Mouse (Mus musculus): ENCODE data around the gene Efhd1. TPM values are rescaled to one million over a fixed set of nuclear protein-coding genes. Genes with fewer than 3 reads are reported as not detected.

Efhd1 gene
- total RNA-seq, 1 experiment from 2014 or later = not detected

- no peak for ATAC-seq (replicated peaks; ENCODE audit: low read depth, poor library complexity, severe bottlenecking)
These were observed 36.5 kb downstream of the Efhd1 start for GRCm38 (mm10) chr1:87300360-87301286.

DNA sequence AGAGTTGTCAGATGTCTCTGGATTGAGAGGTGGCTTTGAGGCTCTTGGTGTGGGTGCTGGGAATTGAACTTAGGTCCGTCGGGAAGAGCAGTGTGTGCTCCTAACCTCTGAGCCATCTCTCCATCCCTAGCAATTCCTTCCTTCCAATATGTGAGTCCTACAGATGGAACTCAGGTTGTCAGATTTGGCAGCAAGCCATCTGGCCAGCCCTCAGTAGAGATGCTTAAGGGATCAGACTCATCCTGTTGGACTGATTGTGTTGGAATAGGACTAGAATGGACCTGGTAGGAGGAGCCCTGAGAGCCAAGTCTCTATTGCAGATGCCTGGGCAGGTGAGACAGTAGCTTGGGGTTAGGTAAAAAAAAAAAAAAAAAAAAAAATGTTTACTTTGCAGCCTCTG is 37.8 kb downstream of the Efhd1 start:
- no peak for ATAC-seq (replicated peaks; ENCODE audit: low read depth, poor library complexity, severe bottlenecking)

GRCm38 (mm10) chr1:87308952-87309351 is 44.8 kb downstream of the Efhd1 start:
- no peak for ATAC-seq (replicated peaks; ENCODE audit: low read depth, poor library complexity, severe bottlenecking)

DNA sequence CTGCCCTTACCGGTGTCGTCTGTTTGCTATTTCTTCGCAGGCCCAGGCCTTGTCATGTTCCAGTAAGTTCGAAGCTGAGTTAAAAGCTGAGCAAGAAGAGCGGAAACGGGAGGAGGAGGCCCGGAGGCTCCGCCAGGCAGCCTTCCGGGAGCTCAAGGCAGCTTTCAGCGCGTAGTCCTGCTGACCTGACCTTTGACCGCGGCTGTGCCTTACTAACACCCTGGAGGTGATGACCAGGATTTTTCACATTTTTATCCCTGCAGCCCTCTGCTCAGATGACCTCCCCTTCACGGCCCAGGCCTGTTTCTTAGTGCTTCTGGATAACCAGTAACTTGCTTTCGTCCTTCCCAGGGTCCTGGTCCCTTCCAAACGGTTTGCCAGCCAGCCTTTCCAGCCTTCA is 45.5 kb downstream of the Efhd1 start:
- ATAC-seq (replicated peaks; ENCODE audit: low read depth, poor library complexity, severe bottlenecking) = no peak

- ATAC-seq (replicated peaks; ENCODE audit: low read depth, poor library complexity, severe bottlenecking) = no peak
These were observed 48.5 kb downstream of the Efhd1 start for GRCm38 (mm10) chr1:87312681-87313080.

DNA sequence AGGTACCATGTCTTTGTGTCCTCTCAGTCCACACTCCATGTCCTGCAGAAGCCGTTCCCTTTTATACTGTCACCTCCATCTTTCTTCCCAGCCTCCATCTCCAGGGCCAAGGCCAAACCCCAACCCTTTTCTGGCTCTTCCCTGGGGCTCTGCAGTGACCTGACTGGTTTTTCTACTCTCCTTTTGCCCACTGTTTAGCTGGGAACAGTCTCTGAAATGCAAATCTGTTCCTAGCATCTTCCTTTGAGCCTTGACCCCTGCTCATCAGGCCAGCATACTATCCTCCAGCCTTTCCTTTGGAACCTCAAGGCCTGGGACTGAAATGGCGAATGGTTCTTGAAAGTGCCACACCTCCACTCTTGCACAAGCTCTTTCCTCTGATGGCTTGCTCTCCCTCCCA is 49.0 kb downstream of the Efhd1 start:
- ATAC-seq (replicated peaks; ENCODE audit: low read depth, poor library complexity, severe bottlenecking) = no peak

GRCm38 (mm10) chr1:87313843-87314570 is 49.8 kb downstream of the Efhd1 start:
- no peak for ATAC-seq (replicated peaks; ENCODE audit: low read depth, poor library complexity, severe bottlenecking)

GRCm38 (mm10) chr1:87315431-87315830 is 51.3 kb downstream of the Efhd1 start:
- ATAC-seq (replicated peaks; ENCODE audit: low read depth, poor library complexity, severe bottlenecking) = no peak

GRCm38 (mm10) chr1:87315894-87316293 is 51.7 kb downstream of the Efhd1 start:
- ATAC-seq (replicated peaks; ENCODE audit: low read depth, poor library complexity, severe bottlenecking) = no peak

DNA sequence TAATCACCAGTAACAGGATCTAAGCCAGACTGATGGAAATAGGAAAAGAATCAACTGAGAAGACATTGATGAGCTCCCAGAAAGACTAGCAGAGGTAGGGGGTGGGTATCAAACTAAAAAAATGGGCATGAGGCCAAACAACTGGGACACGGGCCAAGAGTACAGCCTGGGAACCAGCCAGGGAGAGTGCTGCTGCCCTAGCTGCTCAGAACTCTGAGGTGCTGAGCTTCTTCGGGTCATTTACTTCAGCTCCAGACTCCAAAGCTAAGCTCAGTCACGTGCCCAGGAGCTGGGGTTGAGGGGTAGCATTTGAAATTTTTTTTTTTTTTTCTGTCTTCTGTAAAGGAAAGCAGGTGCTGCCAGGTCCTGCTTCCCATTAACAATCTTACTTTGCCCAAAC is 52.5 kb downstream of the Efhd1 start:
- no peak for ATAC-seq (replicated peaks; ENCODE audit: low read depth, poor library complexity, severe bottlenecking)

GRCm38 (mm10) chr1:87321071-87321470 is 56.9 kb downstream of the Efhd1 start:
- ATAC-seq (replicated peaks; ENCODE audit: low read depth, poor library complexity, severe bottlenecking) = no peak

DNA sequence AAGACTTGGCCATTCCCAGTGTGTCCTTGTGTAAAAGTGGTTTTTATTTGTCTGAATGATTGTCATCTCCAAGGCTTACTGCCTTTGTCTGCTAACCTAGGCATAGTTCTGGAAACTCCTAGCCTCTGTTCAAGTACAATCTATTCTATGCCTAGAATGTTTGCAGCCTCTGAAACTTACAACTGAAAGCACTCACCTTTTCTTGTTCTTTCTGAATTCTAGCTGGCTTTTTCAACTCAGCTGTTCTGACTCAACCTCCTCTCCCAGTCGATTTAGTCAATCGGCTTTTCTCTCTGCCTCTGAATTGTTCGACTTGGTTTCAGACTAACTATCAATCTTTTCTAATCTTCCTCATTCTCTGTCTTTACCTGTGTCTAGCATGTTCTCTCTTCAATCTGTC is 58.6 kb downstream of the Efhd1 start:
- no peak for ATAC-seq (replicated peaks; ENCODE audit: low read depth, poor library complexity, severe bottlenecking)

DNA sequence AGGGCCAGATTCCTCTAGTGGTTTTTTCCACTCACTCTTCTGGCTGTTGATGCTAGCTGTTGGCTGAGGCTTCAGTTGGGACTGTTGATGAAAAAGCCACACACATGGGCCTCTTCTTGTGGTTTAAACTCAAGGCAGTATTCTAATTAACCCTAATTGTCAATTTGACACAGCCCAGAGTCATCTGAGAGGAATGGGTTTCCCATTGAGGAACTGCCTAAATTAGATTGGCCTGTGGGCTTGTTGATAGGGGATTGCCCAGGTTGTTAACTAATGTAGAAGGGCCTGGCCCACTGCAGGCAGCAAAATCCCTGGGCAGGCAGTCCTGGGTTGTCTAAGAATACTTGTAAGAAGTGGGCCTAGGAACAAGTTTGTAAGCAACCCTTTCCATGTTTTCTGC is 60.5 kb downstream of the Efhd1 start:
- no peak for ATAC-seq (replicated peaks; ENCODE audit: low read depth, poor library complexity, severe bottlenecking)

GRCm38 (mm10) chr1:87326742-87327163 is 62.6 kb downstream of the Efhd1 start, which contains the start of gene Gigyf2:
TSS of gene Gigyf2 (plus strand) at chr1:87326998.
- peak; percentile 100 for ATAC-seq (replicated peaks; ENCODE audit: low read depth, poor library complexity, severe bottlenecking)

DNA sequence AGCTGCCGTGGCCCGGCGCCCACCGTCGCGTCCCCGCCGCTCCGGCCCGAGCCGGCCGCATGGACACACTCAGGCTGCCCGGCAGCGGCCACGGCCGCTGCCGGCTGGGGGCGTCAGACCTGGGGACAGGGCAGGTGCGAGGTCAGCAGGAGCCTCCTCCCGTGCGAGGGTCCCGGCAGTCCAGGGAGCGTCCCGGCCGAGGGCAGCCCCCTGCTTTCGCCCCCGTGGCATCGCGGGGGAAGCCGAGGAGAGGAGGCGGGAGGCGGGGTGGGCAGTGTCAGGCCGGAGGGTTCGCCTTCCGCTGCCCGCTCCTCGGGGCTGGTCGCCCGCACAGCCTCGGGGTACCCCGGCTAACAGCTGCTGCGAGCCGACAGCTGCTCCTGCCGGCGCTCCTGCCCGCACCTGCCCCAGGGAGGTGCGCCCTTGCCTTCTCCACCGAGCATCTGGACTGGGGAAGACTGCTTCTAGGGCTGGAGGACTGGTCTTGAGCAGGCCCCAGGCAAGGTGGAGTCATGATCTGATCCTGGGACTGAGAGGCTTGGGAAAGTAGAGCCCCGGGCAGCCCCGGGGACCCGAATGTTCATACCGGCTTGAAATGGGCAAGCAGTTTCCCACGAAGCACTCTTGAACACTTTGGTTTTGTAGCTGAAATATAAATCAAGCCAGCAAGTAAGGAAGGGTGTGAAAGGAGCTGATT is 63.1 kb downstream of the Efhd1 start:
- ATAC-seq (replicated peaks; ENCODE audit: low read depth, poor library complexity, severe bottlenecking) = peak; percentile 13

- no peak for ATAC-seq (replicated peaks; ENCODE audit: low read depth, poor library complexity, severe bottlenecking)
These were observed 67.6 kb downstream of the Efhd1 start for GRCm38 (mm10) chr1:87331774-87332173.

DNA sequence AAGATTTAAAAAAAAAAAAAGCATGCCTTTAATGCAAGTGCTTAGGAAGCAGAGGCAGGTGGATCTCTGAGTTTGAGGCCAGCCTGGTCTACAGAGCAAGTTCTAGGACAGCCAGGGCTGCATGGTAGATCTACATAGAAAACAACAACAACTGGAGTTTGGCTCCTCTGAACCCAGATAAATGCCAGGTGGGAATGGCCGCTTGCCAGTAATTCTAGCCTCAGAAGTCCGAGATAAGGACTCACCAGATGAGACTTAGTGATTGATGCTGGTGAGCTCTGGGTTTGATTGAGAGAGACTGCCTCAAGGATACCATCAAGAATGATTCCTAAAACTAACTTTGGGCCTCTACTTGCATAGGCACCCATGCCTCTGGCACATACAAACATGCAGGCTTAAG is 86.4 kb downstream of the Efhd1 start:
- ATAC-seq (replicated peaks; ENCODE audit: low read depth, poor library complexity, severe bottlenecking) = no peak

GRCm38 (mm10) chr1:87360276-87360675 is 96.1 kb downstream of the Efhd1 start:
- no peak for ATAC-seq (replicated peaks; ENCODE audit: low read depth, poor library complexity, severe bottlenecking)

All from common myeloid progenitor, adult 5-6 weeks (primary cell).